Mouse (Mus musculus): Measurements from ENCODE around the gene Galm. TPM values are rescaled to one million over a fixed set of nuclear protein-coding genes. Genes with fewer than 3 reads are reported as not detected.

Galm gene
- total RNA-seq, 2 experiments from 2014 or later, result 1.7 to 2.4 TPM

DNA sequence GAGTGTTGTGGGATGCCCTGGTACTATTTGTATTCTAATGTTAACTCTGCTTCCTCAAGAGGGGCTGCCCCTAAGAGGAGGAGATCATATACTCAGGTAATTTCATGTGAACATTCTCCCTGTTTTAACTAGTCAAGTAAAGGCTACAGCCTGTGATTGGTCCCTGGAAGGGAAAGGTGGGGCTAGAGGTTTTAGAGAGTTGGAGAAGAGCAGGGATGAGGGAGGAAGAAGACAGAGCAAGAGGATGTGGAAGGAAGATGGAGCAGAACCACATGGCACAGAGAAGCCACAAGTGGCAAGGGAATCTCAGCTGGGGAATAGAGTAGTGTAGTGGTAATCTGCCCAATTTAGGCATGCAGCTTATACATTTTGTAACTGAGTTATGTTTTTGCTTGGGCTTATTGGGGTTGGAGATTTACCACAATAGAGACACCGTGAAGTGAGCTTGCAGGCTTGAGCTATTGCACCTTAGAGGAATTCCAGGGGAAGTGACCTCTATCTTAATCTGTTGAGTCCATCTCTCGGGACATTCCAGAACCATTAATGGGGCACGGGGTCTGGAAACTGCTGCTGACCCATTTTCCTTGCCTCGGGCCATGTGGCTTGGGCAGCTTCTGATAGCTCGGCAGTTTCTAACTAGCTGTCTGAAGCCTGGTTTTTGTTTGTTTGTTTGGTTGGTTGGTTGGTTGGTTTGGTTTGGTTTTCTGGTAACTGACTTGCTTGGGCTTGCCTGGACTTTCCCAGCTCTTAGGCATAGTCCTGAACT, 2.1 kb upstream of the Galm start:
- intact Hi-C loops (cut with DNase I), result no loop called here
- no peak for DNase-seq (ENCODE audit: extremely low spot score in 1 of 2, low spot score in 2 of 2)

- DNase-seq (ENCODE audit: extremely low spot score in 1 of 2, low spot score in 2 of 2), result no peak
These were observed 1.1 kb upstream of the Galm start for GRCm38 (mm10) chr17:80126166-80126565.

GRCm38 (mm10) chr17:80128476-80128990, 1.3 kb downstream of the Galm start:
- no peak for DNase-seq (ENCODE audit: extremely low spot score in 1 of 2, low spot score in 2 of 2)
- intact Hi-C loops (cut with DNase I), result no loop called here

More at GRCm38 (mm10) chr17:80126166-80126565, 1.1 kb upstream of the Galm start:
- intact Hi-C loops (cut with DNase I), result no loop called here

- intact Hi-C loops (cut with DNase I), result no loop called here
These were observed 2.1 kb downstream of the Galm start for GRCm38 (mm10) chr17:80129387-80129786.

DNA sequence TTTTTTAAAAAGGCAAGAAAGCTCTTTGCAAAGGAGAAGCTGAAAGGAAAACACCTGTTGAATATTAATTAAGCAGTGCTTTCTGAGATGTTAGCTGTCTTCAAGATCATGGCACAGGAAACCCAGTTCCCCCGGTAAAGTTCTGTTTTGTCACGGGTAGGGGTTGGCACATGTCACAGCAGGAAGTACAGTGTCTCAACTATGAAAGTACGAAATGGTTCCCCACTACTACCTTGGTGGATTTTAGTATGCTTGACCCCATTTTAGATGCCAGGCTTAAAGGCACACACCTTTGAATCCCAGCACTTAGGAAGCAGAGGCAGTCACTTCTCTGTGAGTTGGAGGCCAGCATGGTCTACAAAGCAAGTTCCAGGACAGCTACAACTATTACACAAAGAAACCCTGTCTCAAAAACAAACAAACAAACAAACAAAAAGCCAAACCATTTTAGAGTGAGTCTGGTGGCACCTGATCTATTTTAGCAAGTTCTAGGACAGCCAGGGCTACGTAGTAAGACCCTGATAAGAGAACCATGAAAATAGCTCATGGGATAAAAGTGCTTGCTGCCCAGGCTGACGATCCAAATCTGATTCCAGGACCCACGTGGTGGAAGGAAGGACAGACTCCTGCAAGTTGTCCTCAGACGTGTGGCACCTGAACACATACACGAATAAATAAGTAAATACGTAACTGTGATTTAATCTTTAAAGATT, 3.6 kb downstream of the Galm start:
- intact Hi-C loops (cut with DNase I), result no loop called here
- no peak for DNase-seq (ENCODE audit: extremely low spot score in 1 of 2, low spot score in 2 of 2)

More at GRCm38 (mm10) chr17:80129387-80129786, 2.1 kb downstream of the Galm start:
- DNase-seq (ENCODE audit: extremely low spot score in 1 of 2, low spot score in 2 of 2), result no peak

- intact Hi-C loops (cut with DNase I), result no loop called here
- DNase-seq (ENCODE audit: extremely low spot score in 1 of 2, low spot score in 2 of 2), result no peak
These were observed 4.1 kb downstream of the Galm start for GRCm38 (mm10) chr17:80131431-80131766.

- intact Hi-C loops (cut with DNase I), result no loop called here
- DNase-seq (ENCODE audit: extremely low spot score in 1 of 2, low spot score in 2 of 2), result no peak
These were observed 4.6 kb downstream of the Galm start for GRCm38 (mm10) chr17:80131838-80132237.

DNA sequence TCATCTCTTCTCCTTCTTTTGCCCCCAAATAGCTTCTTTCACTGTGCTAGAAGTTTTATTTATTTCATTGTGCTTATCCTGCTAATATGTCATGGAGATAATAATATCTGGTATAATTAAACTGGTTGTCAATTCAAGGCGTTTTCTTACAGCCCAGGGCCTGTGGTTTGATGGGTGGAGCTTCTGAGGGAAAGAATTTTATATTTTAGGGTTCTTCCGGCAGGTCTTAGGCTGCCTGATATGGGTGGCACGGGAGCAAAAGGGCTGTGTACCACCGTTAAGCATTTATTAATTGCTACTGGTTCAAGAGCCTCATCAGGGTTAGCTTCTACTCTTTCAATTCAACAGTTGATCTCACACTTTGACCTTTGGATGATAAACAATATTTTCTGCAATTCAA, 5.2 kb downstream of the Galm start:
- DNase-seq (ENCODE audit: extremely low spot score in 1 of 2, low spot score in 2 of 2), result no peak
- intact Hi-C loops (cut with DNase I), result no loop called here

DNA sequence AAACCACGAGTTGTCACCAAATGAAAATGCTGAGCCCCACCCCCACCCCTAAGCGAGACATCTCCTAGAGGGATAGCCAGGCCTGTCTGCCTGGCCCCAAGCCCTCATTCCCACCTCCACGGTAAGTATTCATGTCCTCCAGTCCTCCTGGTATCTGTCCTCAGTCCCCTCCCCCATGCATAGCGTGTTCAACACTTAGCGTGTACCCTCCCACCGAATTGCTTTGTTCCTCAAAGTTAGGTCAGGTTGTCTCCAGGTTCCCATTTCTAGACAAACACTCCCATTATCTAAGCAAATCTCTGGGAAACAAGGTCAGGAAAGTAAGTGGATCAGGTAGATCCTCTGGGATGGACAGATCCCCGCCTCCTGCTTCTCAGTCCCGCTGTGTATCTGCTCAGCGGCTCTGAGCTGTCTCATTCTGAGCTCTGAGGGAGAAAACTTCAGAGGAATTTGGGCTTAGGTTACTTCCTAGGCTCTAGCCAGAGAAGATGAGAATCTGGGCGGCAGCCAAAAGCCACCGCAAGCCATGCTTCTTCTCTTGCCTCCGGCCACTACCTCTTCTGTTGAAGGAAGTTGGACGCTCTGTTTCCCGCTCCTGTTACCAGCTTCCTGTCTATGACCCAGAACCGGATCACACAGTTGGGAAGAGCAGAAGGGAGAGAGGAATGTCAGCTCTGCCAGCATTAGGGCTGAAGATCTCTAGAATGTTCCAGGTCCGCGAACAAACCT, 11.3 kb downstream of the Galm start:
- intact Hi-C loops (cut with DNase I), result no loop called here
- peak in 1 of 2 experiments; percentile 66 for DNase-seq (ENCODE audit: extremely low spot score in 1 of 2, low spot score in 2 of 2)

DNA sequence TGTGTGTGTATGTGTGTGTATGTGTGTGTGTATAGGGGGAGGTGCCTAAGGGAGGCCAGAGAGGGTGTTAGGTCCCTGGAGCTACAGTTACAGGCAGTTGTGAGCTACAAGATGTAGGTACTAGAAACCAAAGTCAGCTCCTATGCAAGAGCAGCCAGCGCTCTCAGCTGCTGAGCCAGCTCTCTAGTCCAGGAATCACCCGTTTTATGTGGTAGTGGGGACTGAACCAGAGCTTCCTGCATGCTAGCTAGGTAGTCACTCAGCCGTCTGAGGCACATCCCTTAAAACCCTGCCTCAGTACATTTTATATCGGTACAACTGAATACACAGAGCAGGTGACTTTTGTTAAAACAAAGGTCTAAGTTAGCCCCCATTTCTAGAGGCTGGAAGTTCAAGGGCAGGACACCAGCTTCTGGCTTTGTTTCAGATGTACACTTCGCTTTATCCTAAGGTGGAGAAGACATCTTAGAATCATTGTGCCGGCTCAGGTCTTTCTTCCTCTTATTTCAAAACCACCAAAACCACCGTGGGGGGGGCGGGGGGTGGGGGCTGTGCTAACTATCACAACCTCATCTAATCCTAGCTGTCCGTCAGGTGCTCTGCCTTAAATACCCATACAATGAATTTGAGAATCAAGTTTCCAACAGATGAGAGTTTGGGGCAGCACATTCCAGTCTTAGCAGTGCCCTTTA, 12.6 kb downstream of the Galm start:
- DNase-seq (ENCODE audit: extremely low spot score in 1 of 2, low spot score in 2 of 2), result no peak
- intact Hi-C loops (cut with DNase I), result no loop called here

DNA sequence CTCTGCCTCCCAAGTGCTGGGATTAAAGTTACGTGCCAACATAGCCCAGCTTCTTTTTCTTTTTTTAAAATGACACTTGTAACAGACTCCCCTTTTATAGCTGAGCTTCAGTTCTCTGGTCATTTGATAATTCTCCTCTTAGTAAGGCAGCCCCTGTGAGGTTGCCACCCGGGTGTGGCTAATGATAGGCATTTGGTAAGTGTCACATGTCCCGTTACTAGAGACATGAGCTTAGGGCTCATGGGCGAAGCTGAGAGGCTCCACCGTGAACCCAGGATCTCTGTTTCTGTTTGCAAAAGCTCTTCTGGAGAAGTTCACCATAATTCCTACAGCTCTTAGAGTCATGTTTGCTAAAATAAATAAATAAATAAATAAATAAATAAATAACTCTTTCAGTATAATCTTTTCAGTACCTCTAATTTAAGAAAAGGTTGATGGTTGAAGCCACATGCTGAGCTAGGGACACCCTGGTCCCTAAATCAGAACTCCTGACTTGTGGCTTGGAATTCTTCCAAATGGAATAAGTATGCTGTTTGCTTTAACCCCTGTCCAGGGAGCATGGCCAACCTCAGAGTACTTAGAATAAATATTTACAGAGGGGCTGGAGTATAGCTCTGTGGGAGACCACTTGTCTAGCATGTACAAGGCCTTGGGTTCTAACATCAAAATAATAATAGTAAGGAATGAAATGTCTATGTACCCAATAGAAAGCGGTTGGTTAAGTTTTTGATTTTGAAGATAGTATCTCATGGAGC, 16.4 kb downstream of the Galm start:
- intact Hi-C loops (cut with DNase I), result no loop called here

DNA sequence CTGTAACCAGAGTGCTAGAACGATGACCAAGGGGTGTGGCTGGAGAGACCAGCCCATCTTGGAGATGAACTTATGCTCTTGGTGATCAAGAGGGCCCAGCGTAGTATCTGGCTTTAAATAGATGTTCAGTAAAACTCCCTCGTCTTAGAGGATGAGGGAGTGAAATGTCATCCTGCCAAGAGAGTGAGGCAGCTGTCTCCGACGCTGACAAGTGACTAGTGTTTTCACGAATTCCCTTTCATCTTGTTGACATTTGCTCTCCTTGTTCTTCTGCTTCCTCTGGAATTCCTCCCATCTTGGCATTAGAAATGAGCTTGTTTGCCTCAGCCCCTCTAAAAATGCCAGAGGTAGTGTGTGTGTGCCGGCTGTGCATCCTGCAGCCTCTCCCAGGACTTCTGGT, 17.9 kb downstream of the Galm start:
- intact Hi-C loops (cut with DNase I), result no loop called here

More for the DNA sequence above, 16.4 kb downstream of the Galm start:
- no peak for DNase-seq (ENCODE audit: extremely low spot score in 1 of 2, low spot score in 2 of 2)

GRCm38 (mm10) chr17:80145771-80146170, 18.5 kb downstream of the Galm start:
- DNase-seq (ENCODE audit: extremely low spot score in 1 of 2, low spot score in 2 of 2), result no peak
- intact Hi-C loops (cut with DNase I), result no loop called here

More for the DNA sequence above, 17.9 kb downstream of the Galm start:
- DNase-seq (ENCODE audit: extremely low spot score in 1 of 2, low spot score in 2 of 2), result no peak

GRCm38 (mm10) chr17:80148053-80148994, 21.1 kb downstream of the Galm start:
- peak; percentile 31 to 86 for DNase-seq (ENCODE audit: extremely low spot score in 1 of 2, low spot score in 2 of 2)
- intact Hi-C loops (cut with DNase I), result no loop called here

GRCm38 (mm10) chr17:80148995-80149388, 21.7 kb downstream of the Galm start:
- DNase-seq (ENCODE audit: extremely low spot score in 1 of 2, low spot score in 2 of 2), result no peak
- intact Hi-C loops (cut with DNase I), result no loop called here

DNA sequence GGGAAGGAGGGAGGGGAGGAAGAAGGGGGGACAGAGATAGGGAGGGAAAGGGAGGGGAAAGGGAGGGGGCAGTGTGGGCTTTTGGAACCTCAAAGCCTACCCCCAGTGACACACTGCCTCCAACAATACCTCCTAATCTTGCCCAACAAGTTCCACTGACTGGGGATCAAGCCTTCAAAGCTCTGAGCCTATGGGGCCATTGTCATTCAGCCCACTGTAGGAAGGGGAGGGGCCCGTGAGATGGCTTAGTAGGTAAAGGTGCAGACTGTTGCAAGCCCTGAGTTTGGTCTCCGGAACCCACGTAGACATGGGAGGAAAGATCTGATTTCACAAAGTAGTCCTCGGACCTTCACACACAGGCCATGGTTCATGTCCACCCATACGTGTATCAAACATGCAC, 24.1 kb downstream of the Galm start:
- intact Hi-C loops (cut with DNase I), result no loop called here
- no peak for DNase-seq (ENCODE audit: extremely low spot score in 1 of 2, low spot score in 2 of 2)
